Mouse (Mus musculus) small intestine, adult 2 months (tissue): ENCODE results near the gene Kcnj10.

Experiments used
- CTCF ChIP-seq: fragments of 200-500 bp; IDR thresholded peaks from 2 replicates; pipeline ENCODE4 v1.5.1; 2012; ENCODE audit warnings: low read depth, mild to moderate bottlenecking, control low read depth, inconsistent platforms, low read length, moderate library complexity, mixed read lengths; ENCODE audit not compliant: insufficient replicate concordance, insufficient read length; ENCODE audit errors: extremely low read depth
- POLR2A ChIP-seq: fragments of 200-500 bp; IDR thresholded peaks from 2 replicates; pipeline ENCODE4 v1.6.1; 2012; ENCODE audit warnings: low read depth, mild to moderate bottlenecking, control low read depth, inconsistent platforms, low read length, moderate library complexity

GRCm38 (mm10) chr1:172332925-172333324, 8.1 kb upstream of the Kcnj10 start:
- TF ChIP-seq POLR2A (no peak), CTCF (no peak)
